Mouse (Mus musculus) erythroblast, embryonic 14.5 days (primary cell): ENCODE data around the gene Zfp804a. TPM values are rescaled to one million over a fixed set of nuclear protein-coding genes. Genes with fewer than 3 reads are reported as not detected.

Experiments used
- H3K27me3 ChIP-seq: 2 replicates; pipeline ENCODE4 v1.6.1; 2012; ENCODE audit warnings: inconsistent platforms; ENCODE audit not compliant: control insufficient read depth
- H3K36me3 ChIP-seq: 2 replicates; pipeline ENCODE4 v1.6.1; 2012; ENCODE audit warnings: mild to moderate bottlenecking, inconsistent platforms; ENCODE audit not compliant: control insufficient read depth
- H3K4me1 ChIP-seq: 2 replicates; pipeline ENCODE4 v1.6.1; 2012; ENCODE audit warnings: inconsistent platforms; ENCODE audit not compliant: control insufficient read depth
- H3K4me3 ChIP-seq: replicated peaks from 2 replicates; pipeline ENCODE3; 2012; ENCODE audit warnings: moderate library complexity, mild to moderate bottlenecking, inconsistent platforms
- H3K9me3 ChIP-seq: 2 replicates; pipeline ENCODE4 v1.6.1; 2012; ENCODE audit warnings: low read length, inconsistent platforms, mixed read lengths; ENCODE audit not compliant: control insufficient read depth
- GATA1 ChIP-seq: IDR thresholded peaks from 2 replicates; pipeline ENCODE4 v1.6.1; 2012; ENCODE audit warnings: low read length, inconsistent platforms, mixed read lengths
- TAL1 ChIP-seq: IDR thresholded peaks from 3 replicates; pipeline ENCODE4 v1.6.1; 2012; ENCODE audit warnings: low read length, inconsistent platforms, mixed read lengths
- polyA plus RNA-seq: library from polyadenylated mRNA; stranded (reverse); fragments of >175 nt; gene quantifications from 2 replicates; pipeline ENCODE4 v1.2.3, GENCODE M21; 2012

The Zfp804a gene
- polyA plus RNA-seq, 1 experiment, result not detected

GRCm38 (mm10) chr2:82080678-82081077 is 27.7 kb downstream of the Zfp804a start:
- no peaks in the 10 kb centered on the region for H3K9me3 ChIP-seq
- no peak overlapping the region for H3K4me3 ChIP-seq
- H3K27me3 ChIP-seq, result no peaks in the 10 kb centered on the region
- no peaks in the 10 kb centered on the region for H3K36me3 ChIP-seq
- no peaks in the 10 kb centered on the region for H3K4me1 ChIP-seq
- TF ChIP-seq TAL1 (no peak), GATA1 (no peak)

- Histone ChIP-seq H3K4me1 (no peaks in the 10 kb centered on the region), H3K9me3 (no peaks in the 10 kb centered on the region), H3K36me3 (no peaks in the 10 kb centered on the region), H3K27me3 (no peaks in the 10 kb centered on the region), H3K4me3 (no peak overlapping the region)
- no peak for TF ChIP-seq GATA1
- no peak for TF ChIP-seq TAL1
Observed at GRCm38 (mm10) chr2:82113148-82113547, 60.1 kb downstream of the Zfp804a start.

- Histone ChIP-seq H3K4me1 (no peaks in the 10 kb centered on the region), H3K36me3 (no peaks in the 10 kb centered on the region), H3K27me3 (no peaks in the 10 kb centered on the region), H3K9me3 (no peaks in the 10 kb centered on the region), H3K4me3 (no peak overlapping the region)
- TF ChIP-seq GATA1, result no peak
- TF ChIP-seq TAL1, result no peak
Observed at GRCm38 (mm10) chr2:82113650-82114049, 60.6 kb downstream of the Zfp804a start.

DNA sequence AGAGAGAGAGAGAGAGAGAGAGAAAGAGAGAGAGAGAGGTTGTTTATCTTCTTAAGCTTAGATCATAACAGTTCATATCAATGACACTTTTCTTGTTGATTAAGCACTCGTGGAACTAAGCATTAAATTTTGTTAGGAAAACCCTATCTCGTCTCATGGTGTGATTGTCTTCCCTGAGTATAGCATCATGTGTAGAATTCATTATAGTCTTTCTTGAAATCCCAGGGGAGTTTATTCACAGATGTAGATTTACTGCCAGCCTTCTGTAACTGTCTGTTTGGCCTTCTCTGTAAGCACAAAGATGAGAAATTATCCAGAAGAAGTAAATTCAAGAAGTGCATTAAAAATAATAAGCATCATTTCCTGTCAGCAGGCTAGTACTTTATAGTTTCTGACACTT is 66.6 kb downstream of the Zfp804a start:
- TF ChIP-seq GATA1, result no peak
- TF ChIP-seq TAL1, result no peak
- Histone ChIP-seq H3K36me3 (no peaks in the 10 kb centered on the region), H3K9me3 (peaks cover 6% of the 10 kb centered on the region), H3K27me3 (no peaks in the 10 kb centered on the region), H3K4me1 (no peaks in the 10 kb centered on the region), H3K4me3 (no peak overlapping the region)

DNA sequence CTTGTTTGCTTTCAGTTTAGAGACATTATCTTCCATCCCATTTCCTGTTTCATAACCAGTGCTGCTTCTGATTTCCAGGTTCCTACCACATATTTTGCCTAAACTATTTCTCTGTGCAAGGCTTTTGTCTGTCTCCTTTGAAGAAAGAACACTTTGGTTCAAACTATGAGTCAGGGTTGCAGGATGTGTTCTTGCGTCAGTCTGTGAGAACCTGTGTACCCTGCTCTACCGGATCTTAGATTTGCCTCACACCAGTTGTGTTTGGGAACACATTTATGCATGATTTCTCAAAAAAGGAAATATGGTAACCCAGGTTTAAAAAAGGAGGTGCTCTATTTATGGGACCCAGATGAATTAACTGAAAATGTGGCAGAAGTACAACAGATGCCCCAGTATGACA is 125.7 kb downstream of the Zfp804a start:
- Histone ChIP-seq H3K9me3 (no peaks in the 10 kb centered on the region), H3K36me3 (no peaks in the 10 kb centered on the region), H3K4me3 (no peak overlapping the region), H3K4me1 (no peaks in the 10 kb centered on the region), H3K27me3 (no peaks in the 10 kb centered on the region)
- TF ChIP-seq TAL1, result no peak
- TF ChIP-seq GATA1, result no peak

GRCm38 (mm10) chr2:82181010-82181409 is 128.0 kb downstream of the Zfp804a start:
- H3K4me1 ChIP-seq, result no peaks in the 10 kb centered on the region
- H3K36me3 ChIP-seq, result no peaks in the 10 kb centered on the region
- H3K27me3 ChIP-seq, result no peaks in the 10 kb centered on the region
- no peaks in the 10 kb centered on the region for H3K9me3 ChIP-seq
- H3K4me3 ChIP-seq, result no peak overlapping the region
- TF ChIP-seq GATA1 (no peak), TAL1 (no peak)

GRCm38 (mm10) chr2:82199901-82200300 is 146.9 kb downstream of the Zfp804a start:
- peaks cover 4% of the 10 kb centered on the region; the same call in 1 of the 2 replicates for H3K9me3 ChIP-seq
- H3K27me3 ChIP-seq, result no peaks in the 10 kb centered on the region
- TF ChIP-seq GATA1 (no peak), TAL1 (no peak)
- H3K4me1 ChIP-seq, result no peaks in the 10 kb centered on the region
- H3K36me3 ChIP-seq, result no peaks in the 10 kb centered on the region
- H3K4me3 ChIP-seq, result no peak overlapping the region

DNA sequence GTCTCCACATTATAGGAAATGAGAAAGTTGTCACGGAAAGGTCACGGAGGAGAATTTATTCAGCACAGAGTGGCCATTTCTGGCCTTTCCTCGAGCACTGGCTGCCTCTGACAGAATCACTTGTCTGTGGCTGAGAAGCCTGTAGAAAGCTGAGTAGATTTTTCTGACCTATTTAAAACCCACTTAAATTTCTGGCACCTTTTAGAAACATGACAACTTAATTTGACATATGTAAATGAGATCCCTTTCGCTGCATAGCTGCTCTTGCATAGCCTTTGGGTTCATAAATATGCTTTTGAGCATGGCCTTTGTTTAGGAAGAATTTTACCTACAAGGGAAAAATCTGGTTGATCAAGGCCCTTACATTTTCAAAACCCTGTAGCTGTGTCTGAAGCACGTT is 147.6 kb downstream of the Zfp804a start:
- no peak overlapping the region for H3K4me3 ChIP-seq
- no peaks in the 10 kb centered on the region for H3K4me1 ChIP-seq
- H3K36me3 ChIP-seq, result no peaks in the 10 kb centered on the region
- TF ChIP-seq GATA1 (no peak), TAL1 (no peak)
- H3K9me3 ChIP-seq, result peaks cover 4% of the 10 kb centered on the region; the same call in 1 of the 2 replicates
- H3K27me3 ChIP-seq, result no peaks in the 10 kb centered on the region

- H3K9me3 ChIP-seq, result no peaks in the 10 kb centered on the region
- H3K27me3 ChIP-seq, result no peaks in the 10 kb centered on the region
- H3K4me1 ChIP-seq, result no peaks in the 10 kb centered on the region
- no peak overlapping the region for H3K4me3 ChIP-seq
- no peak for TF ChIP-seq TAL1
- no peak for TF ChIP-seq GATA1
- H3K36me3 ChIP-seq, result no peaks in the 10 kb centered on the region
Observed at GRCm38 (mm10) chr2:82210605-82211004, 157.6 kb downstream of the Zfp804a start.

- no peaks in the 10 kb centered on the region for H3K4me1 ChIP-seq
- H3K9me3 ChIP-seq, result no peaks in the 10 kb centered on the region
- no peaks in the 10 kb centered on the region for H3K36me3 ChIP-seq
- TF ChIP-seq GATA1 (no peak), TAL1 (no peak)
- H3K27me3 ChIP-seq, result no peaks in the 10 kb centered on the region
- H3K4me3 ChIP-seq, result no peak overlapping the region
Observed at GRCm38 (mm10) chr2:82211972-82212371, 158.9 kb downstream of the Zfp804a start.
